Mouse (Mus musculus) CH12.LX (cell line): Measurements from ENCODE around the gene Otud4. TPM values are rescaled to one million over a fixed set of nuclear protein-coding genes. Genes with fewer than 3 reads are reported as not detected.

Source experiments
- DNase-seq: peaks from one replicate; pipeline ENCODE4 v3.0.0-alpha.2; 2013; ENCODE audit errors: extremely low read depth
- H3K27ac ChIP-seq: 2 replicates; pipeline ENCODE4 v1.5.1; 2012; ENCODE audit warnings: low read depth, mild to moderate bottlenecking, control low read depth, moderate library complexity; ENCODE audit not compliant: insufficient read depth
- H3K27me3 ChIP-seq: replicated peaks from 2 replicates; pipeline ENCODE3; 2012; ENCODE audit warnings: inconsistent platforms
- H3K36me3 ChIP-seq, 2 experiments: replicated peaks in 1 of 2; 2 replicates each; pipeline versions ENCODE3 to v1.6.1; 2012; ENCODE audit warnings: inconsistent platforms in 1 of 2, low read length in 1 of 2, mild to moderate bottlenecking in 1 of 2, mixed read lengths in 1 of 2, moderate library complexity in 1 of 2; ENCODE audit not compliant: control insufficient read depth in 1 of 2, insufficient read depth in 1 of 2
- H3K4me1 ChIP-seq, 2 experiments: 2 replicates each; pipeline ENCODE4 v1.6.1; 2012; ENCODE audit warnings: inconsistent platforms in 1 of 2, moderate library complexity in 1 of 2; ENCODE audit not compliant: insufficient read depth in 2 of 2, control insufficient read depth in 1 of 2
- H3K4me2 ChIP-seq: 2 replicates; pipeline ENCODE4 v1.6.1; 2012; ENCODE audit warnings: low read depth, mild to moderate bottlenecking, control low read depth; ENCODE audit not compliant: poor library complexity, insufficient read depth, severe bottlenecking
- H3K4me3 ChIP-seq, 3 experiments: fragments of 150-350 bp in 1 of 3; sonication (generic) in 1 of 3; replicated peaks in 1 of 3; 2 replicates each; pipeline versions ENCODE3 to v1.5.1; 2011 to 2012; ENCODE audit warnings: low read depth in 2 of 3, low read length in 2 of 3, mild to moderate bottlenecking in 2 of 3, moderate library complexity in 2 of 3, control low read depth in 1 of 3, improper control_type of control experiment in 1 of 3, inconsistent platforms in 1 of 3, mixed read lengths in 1 of 3; ENCODE audit not compliant: poor library complexity in 1 of 3
- H3K79me2 ChIP-seq: replicated peaks from 2 replicates; pipeline ENCODE4 v1.6.1; 2012; ENCODE audit warnings: mild to moderate bottlenecking, moderate library complexity; ENCODE audit not compliant: control insufficient read depth, poor library complexity, insufficient read depth, severe bottlenecking; ENCODE audit errors: extremely low read depth
- H3K9ac ChIP-seq: 2 replicates; pipeline ENCODE4 v1.6.1; 2012; ENCODE audit warnings: low read depth, mild to moderate bottlenecking, control low read depth, moderate library complexity; ENCODE audit not compliant: insufficient read depth
- H3K9me3 ChIP-seq: replicated peaks from 2 replicates; pipeline ENCODE3; 2012; ENCODE audit warnings: low read length, inconsistent platforms, mixed read lengths
- BHLHE40 ChIP-seq: IDR thresholded peaks from 2 replicates; pipeline ENCODE4 v1.6.1; 2011; ENCODE audit warnings: mild to moderate bottlenecking, low read depth, low read length, improper control_type of control experiment
- CHD2 ChIP-seq: IDR thresholded peaks from 2 replicates; pipeline ENCODE4 v1.6.1; 2011; ENCODE audit warnings: low read length, improper control_type of control experiment
- CTCF ChIP-seq, 2 experiments: IDR thresholded peaks in 1 of 2; conservative IDR thresholded peaks in 1 of 2; 2 replicates each; pipeline ENCODE4 v1.5.1; 2011 to 2012; ENCODE audit warnings: low read depth in 2 of 2, low read length in 2 of 2, improper control_type of control experiment in 1 of 2, inconsistent platforms in 1 of 2, mild to moderate bottlenecking in 1 of 2, moderate library complexity in 1 of 2
- ELF1 ChIP-seq: IDR thresholded peaks from 2 replicates; pipeline ENCODE4 v1.6.1; 2014; ENCODE audit warnings: low read depth, mild to moderate bottlenecking, inconsistent platforms, low read length, improper control_type of control experiment
- EP300 ChIP-seq: IDR thresholded peaks from 2 replicates; pipeline ENCODE4 v1.6.1; 2011; ENCODE audit warnings: low read length, improper control_type of control experiment
- GABPA ChIP-seq: IDR thresholded peaks from 2 replicates; pipeline ENCODE4 v1.6.1; 2012; ENCODE audit warnings: low read depth, low read length, improper control_type of control experiment, inconsistent platforms; ENCODE audit not compliant: insufficient replicate concordance
- IRF4 ChIP-seq: IDR thresholded peaks from 2 replicates; pipeline ENCODE4 v1.6.1; 2014; ENCODE audit warnings: low read depth, mild to moderate bottlenecking, inconsistent platforms, low read length, improper control_type of control experiment
- JUND ChIP-seq: conservative IDR thresholded peaks from 2 replicates; pipeline ENCODE4 v1.6.1; 2011; ENCODE audit warnings: low read depth, low read length, improper control_type of control experiment
- MAFK ChIP-seq: IDR thresholded peaks from 2 replicates; pipeline ENCODE4 v1.6.1; 2011; ENCODE audit warnings: low read length, improper control_type of control experiment; ENCODE audit not compliant: insufficient replicate concordance
- MAX ChIP-seq: IDR thresholded peaks from 2 replicates; pipeline ENCODE4 v1.6.1; 2011; ENCODE audit warnings: low read length, improper control_type of control experiment
- MEF2A ChIP-seq: IDR thresholded peaks from 2 replicates; pipeline ENCODE4 v1.6.1; 2014; ENCODE audit warnings: low read depth, mild to moderate bottlenecking, inconsistent platforms, low read length, improper control_type of control experiment, borderline replicate concordance
- MXI1 ChIP-seq: IDR thresholded peaks from 2 replicates; pipeline ENCODE4 v1.6.1; 2011; ENCODE audit warnings: mild to moderate bottlenecking, low read depth, low read length, improper control_type of control experiment
- NRF1 ChIP-seq: IDR thresholded peaks from 2 replicates; pipeline ENCODE4 v1.6.1; 2014; ENCODE audit warnings: low read depth, mild to moderate bottlenecking, inconsistent platforms, low read length, improper control_type of control experiment, moderate library complexity
- POLR2AphosphoS2 ChIP-seq: IDR thresholded peaks from 2 replicates; pipeline ENCODE4 v1.6.1; 2011; ENCODE audit warnings: low read depth, low read length, improper control_type of control experiment
- RAD21 ChIP-seq: IDR thresholded peaks from 2 replicates; pipeline ENCODE4 v1.6.1; 2011; ENCODE audit warnings: low read depth, mild to moderate bottlenecking, low read length, improper control_type of control experiment, moderate library complexity
- RCOR1 ChIP-seq: conservative IDR thresholded peaks from 2 replicates; pipeline ENCODE4 v1.6.1; 2012; ENCODE audit warnings: low read depth, mild to moderate bottlenecking, inconsistent platforms, low read length, improper control_type of control experiment
- SMC3 ChIP-seq: IDR thresholded peaks from 2 replicates; pipeline ENCODE4 v1.6.1; 2011; ENCODE audit warnings: low read depth, low read length, improper control_type of control experiment
- TCF12 ChIP-seq: IDR thresholded peaks from 2 replicates; pipeline ENCODE4 v1.6.1; 2014; ENCODE audit warnings: low read depth, mild to moderate bottlenecking, inconsistent platforms, low read length, improper control_type of control experiment
- UBTF ChIP-seq: IDR thresholded peaks from 2 replicates; pipeline ENCODE4 v1.6.1; 2012; ENCODE audit warnings: low read depth, mild to moderate bottlenecking, inconsistent platforms, low read length, improper control_type of control experiment, moderate library complexity
- USF1 ChIP-seq: IDR thresholded peaks from 2 replicates; pipeline ENCODE4 v1.6.1; 2014; ENCODE audit warnings: low read depth, mild to moderate bottlenecking, inconsistent platforms, low read length, improper control_type of control experiment
- USF2 ChIP-seq: conservative IDR thresholded peaks from 2 replicates; pipeline ENCODE4 v1.6.1; 2011; ENCODE audit warnings: low read depth, low read length, improper control_type of control experiment
- ZC3H11A ChIP-seq: IDR thresholded peaks from 2 replicates; pipeline ENCODE4 v1.6.1; 2012; ENCODE audit warnings: low read depth, mild to moderate bottlenecking, inconsistent platforms, low read length, improper control_type of control experiment
- dilution Hi-C: fragments of 300-500 bp; cut with MboI; formaldehyde crosslinking; loops from 2 replicates; pipeline ENCODE4 v1.14.3; 2020; ENCODE audit warnings: low sequenced_read_pairs; ENCODE audit not compliant: extremely low pct_unique_long_range_greater_than_20kb, extremely low pct_ligation_motif_present
- in situ Hi-C: fragments of 300-500 bp; cut with MboI; formaldehyde crosslinking; loops from 3 replicates; pipeline ENCODE4 v1.14.3; 2019; ENCODE audit warnings: low sequenced_read_pairs, low pct_ligation_motif_present, low pct_unique_long_range_greater_than_20kb, mixed read lengths
- polyA plus RNA-seq: library from polyadenylated mRNA; unstranded; fragments of >175 nt; gene quantifications from 2 replicates; pipeline ENCODE4 v1.2.1, GENCODE M21; 2012; ENCODE audit warnings: low read depth; ENCODE audit not compliant: insufficient read length
- total RNA-seq, 2 experiments: library from RNA; depleted of rRNA; stranded (reverse); fragments of 300-350 nt in 1 of 2; fragments of >200 nt in 1 of 2; gene quantifications; 2 replicates each; pipeline ENCODE4 v1.2.3; 2012 to 2014

Gene Otud4
- total and polyA plus RNA-seq, 3 experiments: 22.8 to 44.6 (median 42.3) TPM

GRCm38 (mm10) chr8:79606225-79606624 lies 33.2 kb upstream of the Otud4 start:
- dilution Hi-C loops: no loop called here
- H3K79me2 ChIP-seq: no peaks in the 10 kb centered on the region
- TF ChIP-seq CHD2 (no peak), SMC3 (peak; percentile 5; the same call in 1 of the 2 replicates), CTCF (conservative IDR thresholded peaks at IDR 0.05 in 1 of 2, IDR thresholded peaks at IDR 0.05 in 1 of 2; ENCODE audit: low read depth in 2 of 2, low read length in 2 of 2) (peak in 1 of 2 experiments; percentile 35; a peak in 2 of 4 replicates), ZC3H11A (no peak), RAD21 (peak; percentile 6), TCF12 (no peak)
- TF ChIP-seq, all 38 proteins: peak for 3
- no peaks in the 10 kb centered on the region for H3K36me3 ChIP-seq
- no peak overlapping the region for H3K4me3 ChIP-seq
- no peaks in the 10 kb centered on the region for H3K4me1 ChIP-seq
- H3K9me3 ChIP-seq: no peaks in the 10 kb centered on the region
- H3K4me2 ChIP-seq: no peak overlapping the region
- no peak overlapping the region for H3K9ac ChIP-seq
- H3K27ac ChIP-seq: no peak overlapping the region
- DNase-seq: peak; percentile 27
- in situ Hi-C loops: no loop called here
- H3K27me3 ChIP-seq: no peaks in the 10 kb centered on the region

GRCm38 (mm10) chr8:79606751-79607300 lies 32.6 kb upstream of the Otud4 start:
- H3K4me2 ChIP-seq: no peak overlapping the region
- H3K27ac ChIP-seq: no peak overlapping the region
- H3K27me3 ChIP-seq: no peaks in the 10 kb centered on the region
- in situ Hi-C loops (no loop called here), dilution Hi-C loops (no loop called here)
- no peaks in the 10 kb centered on the region for H3K4me1 ChIP-seq
- no peak for DNase-seq
- H3K9ac ChIP-seq: no peak overlapping the region
- no peaks in the 10 kb centered on the region for H3K9me3 ChIP-seq
- H3K36me3 ChIP-seq: no peaks in the 10 kb centered on the region
- no peak for TF ChIP-seq MAX
- TF ChIP-seq EP300: no peak
- no peak for TF ChIP-seq UBTF
- TF ChIP-seq ELF1: no peak
- H3K4me3 ChIP-seq: no peak overlapping the region
- no peaks in the 10 kb centered on the region for H3K79me2 ChIP-seq

- no peaks in the 10 kb centered on the region for H3K36me3 ChIP-seq
- no peak overlapping the region for H3K27ac ChIP-seq
- DNase-seq: no peak
- dilution Hi-C loops: no loop called here
- in situ Hi-C loops: no loop called here
- TF ChIP-seq CTCF (conservative IDR thresholded peaks at IDR 0.05 in 1 of 2, IDR thresholded peaks at IDR 0.05 in 1 of 2; ENCODE audit: low read depth in 2 of 2, low read length in 2 of 2) (no peak), MEF2A (no peak), JUND (no peak), EP300 (no peak), POLR2AphosphoS2 (no peak), MXI1 (no peak), GABPA (no peak), USF2 (no peak), NRF1 (no peak), RCOR1 (no peak), IRF4 (no peak), MAFK (no peak), BHLHE40 (no peak), MAX (no peak), USF1 (no peak)
- TF ChIP-seq, all 38 proteins: peak for 0
- Histone ChIP-seq H3K9me3 (no peaks in the 10 kb centered on the region), H3K9ac (no peak overlapping the region), H3K4me1 (peaks cover 5 to 16% of the 10 kb centered on the region in 2 experiments), H3K4me2 (no peak overlapping the region), H3K79me2 (no peaks in the 10 kb centered on the region), H3K4me3 (no peak overlapping the region), H3K27me3 (no peaks in the 10 kb centered on the region)
Measured at GRCm38 (mm10) chr8:79608701-79609100, 30.7 kb upstream of the Otud4 start.
